Mouse (Mus musculus): Measurements from ENCODE around the gene Trpm2. TPM values are rescaled to one million over a fixed set of nuclear protein-coding genes. Genes with fewer than 3 reads are reported as not detected.

Trpm2 gene
- polyA plus RNA-seq, 1 experiment = 53.7 TPM

GRCm38 (mm10) chr10:78009945-78010293 lies 39.6 kb upstream of the Trpm2 start, which contains the start of gene Pfkl:
TSS of gene Pfkl (minus strand) at chr10:78010083.
- peak within 1 kb of the TSS; percentile 93 for H3K4me3 ChIP-seq (replicated peaks; ENCODE audit: control insufficient read depth, low read depth, low read length)
- WGBS = under 1% methylated on average over 9 of the region's 9 CpGs
- H3K4me1 ChIP-seq (ENCODE audit: control insufficient read depth, insufficient read depth, low read length) = no peaks in the 10 kb centered on the region
- no peak for TF ChIP-seq POLR2A (IDR thresholded peaks at IDR 0.05; ENCODE audit: borderline replicate concordance, control insufficient read depth, low read depth, low read length)
- no peak for TF ChIP-seq CTCF (IDR thresholded peaks at IDR 0.05; ENCODE audit: control insufficient read depth, insufficient read depth, low read length)
- peak within 1 kb of the TSS; percentile 95 for H3K27ac ChIP-seq (ENCODE audit: control insufficient read depth, insufficient read depth, low read depth, low read length, poor library complexity)

DNA sequence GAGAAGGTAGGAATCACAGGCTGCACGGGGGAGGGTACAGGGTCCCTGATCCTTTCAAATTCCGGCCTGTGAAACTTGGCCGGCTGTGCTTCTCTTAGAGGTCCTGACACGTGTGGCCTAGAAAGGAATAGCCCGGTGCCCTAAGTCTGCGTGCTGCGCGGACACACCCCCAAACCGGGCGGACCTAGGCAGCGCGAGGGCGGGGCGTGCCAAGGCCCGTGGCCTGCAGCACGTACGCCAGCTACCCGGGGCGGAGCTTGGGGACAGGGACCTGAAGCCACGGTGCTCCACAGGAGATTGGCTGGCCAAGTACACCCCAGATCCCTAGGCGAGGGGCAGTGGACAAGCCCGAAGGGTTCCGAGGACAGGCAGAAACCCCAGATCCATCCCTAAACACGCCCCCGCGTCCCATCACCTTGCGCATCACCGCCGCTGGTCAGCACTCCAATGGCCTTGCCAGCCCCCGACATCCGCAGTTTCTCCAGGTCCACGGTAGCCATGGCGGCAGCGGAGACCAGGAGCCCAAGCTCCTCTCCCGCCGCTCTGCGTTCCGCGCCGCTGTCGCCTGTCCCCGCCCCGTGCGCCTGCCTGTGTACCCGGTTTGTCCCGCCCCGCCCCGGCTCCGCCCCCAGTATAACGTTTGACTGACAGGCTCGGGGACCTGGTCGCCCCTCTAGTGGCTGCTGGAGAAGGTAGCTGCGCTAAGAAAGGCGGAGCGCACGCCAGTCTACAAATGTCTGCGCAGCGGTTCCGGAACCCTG lies 39.0 kb upstream of the Trpm2 start:
- under 1% methylated on average over 59 of the region's 59 CpGs for WGBS
- peak overlapping the region; percentile 93 for H3K4me3 ChIP-seq (replicated peaks; ENCODE audit: control insufficient read depth, low read depth, low read length)
- H3K27ac ChIP-seq (ENCODE audit: control insufficient read depth, insufficient read depth, low read depth, low read length, poor library complexity) = peak overlapping the region; percentile 95
- TF ChIP-seq CTCF (IDR thresholded peaks at IDR 0.05; ENCODE audit: control insufficient read depth, insufficient read depth, low read length) = peak; percentile 61; the same call in 1 of the 2 replicates
- peak; percentile 56; the same call in 1 of the 2 replicates for TF ChIP-seq POLR2A (IDR thresholded peaks at IDR 0.05; ENCODE audit: borderline replicate concordance, control insufficient read depth, low read depth, low read length)
- H3K4me1 ChIP-seq (ENCODE audit: control insufficient read depth, insufficient read depth, low read length) = no peaks in the 10 kb centered on the region

GRCm38 (mm10) chr10:78008169-78008568 lies 37.8 kb upstream of the Trpm2 start:
- no peaks in the 10 kb centered on the region for H3K4me1 ChIP-seq (ENCODE audit: control insufficient read depth, insufficient read depth, low read length)
- no peak overlapping the region for H3K27ac ChIP-seq (ENCODE audit: control insufficient read depth, insufficient read depth, low read depth, low read length, poor library complexity)
- 69% methylated on average over 3 of the region's 3 CpGs for WGBS
- no peak for TF ChIP-seq POLR2A (IDR thresholded peaks at IDR 0.05; ENCODE audit: borderline replicate concordance, control insufficient read depth, low read depth, low read length)
- no peak for TF ChIP-seq CTCF (IDR thresholded peaks at IDR 0.05; ENCODE audit: control insufficient read depth, insufficient read depth, low read length)
- H3K4me3 ChIP-seq (replicated peaks; ENCODE audit: control insufficient read depth, low read depth, low read length) = no peak overlapping the region

- Histone ChIP-seq H3K4me1 (ENCODE audit: control insufficient read depth, insufficient read depth, low read length) (no peaks in the 10 kb centered on the region), H3K4me3 (replicated peaks; ENCODE audit: control insufficient read depth, low read depth, low read length) (no peak overlapping the region), H3K27ac (ENCODE audit: control insufficient read depth, insufficient read depth, low read depth, low read length, poor library complexity) (no peak overlapping the region)
- TF ChIP-seq CTCF (IDR thresholded peaks at IDR 0.05; ENCODE audit: control insufficient read depth, insufficient read depth, low read length) = no peak
- TF ChIP-seq POLR2A (IDR thresholded peaks at IDR 0.05; ENCODE audit: borderline replicate concordance, control insufficient read depth, low read depth, low read length) = no peak
- 16% methylated on average over 7 of the region's 7 CpGs for WGBS
Observed at GRCm38 (mm10) chr10:78007203-78007602, 36.8 kb upstream of the Trpm2 start.

GRCm38 (mm10) chr10:78005791-78006438 lies 35.6 kb upstream of the Trpm2 start:
- Histone ChIP-seq H3K27ac (ENCODE audit: control insufficient read depth, insufficient read depth, low read depth, low read length, poor library complexity) (no peak overlapping the region), H3K4me1 (ENCODE audit: control insufficient read depth, insufficient read depth, low read length) (no peaks in the 10 kb centered on the region), H3K4me3 (replicated peaks; ENCODE audit: control insufficient read depth, low read depth, low read length) (no peak overlapping the region)
- no peak for TF ChIP-seq CTCF (IDR thresholded peaks at IDR 0.05; ENCODE audit: control insufficient read depth, insufficient read depth, low read length)
- no peak for TF ChIP-seq POLR2A (IDR thresholded peaks at IDR 0.05; ENCODE audit: borderline replicate concordance, control insufficient read depth, low read depth, low read length)
- WGBS = 88% methylated on average over 4 of the region's 4 CpGs

- TF ChIP-seq POLR2A (IDR thresholded peaks at IDR 0.05; ENCODE audit: borderline replicate concordance, control insufficient read depth, low read depth, low read length) (no peak), CTCF (IDR thresholded peaks at IDR 0.05; ENCODE audit: control insufficient read depth, insufficient read depth, low read length) (no peak)
- WGBS = 81% methylated on average over 3 of the region's 3 CpGs
- Histone ChIP-seq H3K27ac (ENCODE audit: control insufficient read depth, insufficient read depth, low read depth, low read length, poor library complexity) (no peak overlapping the region), H3K4me1 (ENCODE audit: control insufficient read depth, insufficient read depth, low read length) (no peaks in the 10 kb centered on the region), H3K4me3 (replicated peaks; ENCODE audit: control insufficient read depth, low read depth, low read length) (no peak overlapping the region)
Observed at GRCm38 (mm10) chr10:78004479-78005100, 34.2 kb upstream of the Trpm2 start.

- TF ChIP-seq CTCF (IDR thresholded peaks at IDR 0.05; ENCODE audit: control insufficient read depth, insufficient read depth, low read length) = no peak
- TF ChIP-seq POLR2A (IDR thresholded peaks at IDR 0.05; ENCODE audit: borderline replicate concordance, control insufficient read depth, low read depth, low read length) = no peak
- Histone ChIP-seq H3K4me3 (replicated peaks; ENCODE audit: control insufficient read depth, low read depth, low read length) (no peak overlapping the region), H3K27ac (ENCODE audit: control insufficient read depth, insufficient read depth, low read depth, low read length, poor library complexity) (no peak overlapping the region), H3K4me1 (ENCODE audit: control insufficient read depth, insufficient read depth, low read length) (no peaks in the 10 kb centered on the region)
- 87% methylated on average over 2 of the region's 2 CpGs for WGBS
Observed at GRCm38 (mm10) chr10:78002316-78002715, 32.0 kb upstream of the Trpm2 start.

DNA sequence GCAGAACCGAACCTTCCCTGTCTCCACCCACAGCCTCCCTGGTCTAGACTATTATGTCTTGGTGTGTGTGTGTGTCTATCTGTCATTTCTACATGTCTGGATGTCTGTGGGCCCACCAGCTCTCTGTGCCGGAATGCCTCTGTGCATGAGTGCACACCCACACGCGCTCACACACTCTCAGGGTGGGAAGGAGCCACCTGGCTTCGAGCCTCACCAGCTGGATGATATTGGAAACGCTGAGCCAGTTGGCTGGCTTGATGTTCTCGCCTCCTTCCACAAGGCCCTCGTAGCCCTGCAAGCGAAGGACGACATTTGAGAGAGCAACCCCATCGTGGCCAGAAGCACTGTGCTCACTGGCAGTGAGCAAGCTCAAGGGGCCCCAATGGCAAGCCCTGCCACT lies 31.4 kb upstream of the Trpm2 start:
- WGBS = 90% methylated on average over 11 of the region's 11 CpGs
- no peak overlapping the region for H3K27ac ChIP-seq (ENCODE audit: control insufficient read depth, insufficient read depth, low read depth, low read length, poor library complexity)

More for the DNA sequence above, 31.4 kb upstream of the Trpm2 start:
- Histone ChIP-seq H3K4me3 (replicated peaks; ENCODE audit: control insufficient read depth, low read depth, low read length) (no peak overlapping the region), H3K4me1 (ENCODE audit: control insufficient read depth, insufficient read depth, low read length) (no peaks in the 10 kb centered on the region)
- TF ChIP-seq CTCF (IDR thresholded peaks at IDR 0.05; ENCODE audit: control insufficient read depth, insufficient read depth, low read length) = no peak
- no peak for TF ChIP-seq POLR2A (IDR thresholded peaks at IDR 0.05; ENCODE audit: borderline replicate concordance, control insufficient read depth, low read depth, low read length)
